Mouse (Mus musculus): ENCODE data around the gene OR5BS1P.

Gene OR5BS1P

DNA sequence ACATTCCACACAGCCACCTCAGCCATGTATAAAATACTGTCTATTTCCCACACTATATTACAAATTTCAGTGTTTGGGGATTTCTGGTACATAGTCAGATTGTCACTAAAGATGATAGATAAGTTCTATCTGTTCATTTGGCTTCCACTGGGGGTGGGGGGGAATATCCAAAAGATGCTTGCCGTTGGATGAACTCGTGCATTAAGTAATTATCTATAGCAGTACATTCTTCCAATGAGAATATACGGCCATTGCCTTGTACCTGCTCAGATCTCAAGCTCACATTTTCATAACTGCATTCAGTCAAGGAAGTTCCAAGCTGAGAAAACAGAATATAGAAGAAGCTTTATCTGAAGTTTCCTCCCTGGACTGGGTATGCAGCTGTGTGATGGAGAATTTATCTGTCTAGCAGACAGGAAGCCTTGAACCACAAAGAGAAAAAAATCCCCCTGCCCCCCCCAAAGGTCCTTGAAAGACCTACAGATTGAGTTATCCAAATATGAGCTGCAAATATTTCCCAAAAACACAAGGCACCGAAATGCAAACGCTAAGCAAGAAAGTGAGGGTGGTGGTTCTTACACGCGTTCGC, 16.8 kb downstream of the OR5BS1P start:
- no peak for TF ChIP-seq GATA4 (IDR thresholded peaks at IDR 0.05; ENCODE audit: insufficient replicate concordance, low read length)

DNA sequence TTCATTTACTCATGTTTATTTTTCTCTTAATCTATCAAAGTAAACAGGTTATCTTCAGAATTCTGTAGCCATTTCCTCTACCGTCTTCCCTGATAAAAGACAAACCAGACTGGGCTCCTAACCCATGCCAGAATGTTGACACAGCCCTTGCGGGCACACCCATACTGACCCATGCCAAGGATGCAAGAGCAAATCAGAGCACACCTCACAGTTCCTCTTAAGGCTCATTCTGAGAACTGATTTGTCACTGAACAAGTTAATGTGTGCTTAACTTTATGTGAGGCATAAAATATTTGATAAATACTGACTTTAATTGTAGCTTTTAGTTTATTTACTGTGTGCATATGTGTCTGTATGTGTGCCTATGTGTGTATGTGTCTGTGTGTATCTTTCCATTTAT, 21.6 kb downstream of the OR5BS1P start:
- TF ChIP-seq GATA4 (IDR thresholded peaks at IDR 0.05; ENCODE audit: insufficient replicate concordance, low read length) = no peak

DNA sequence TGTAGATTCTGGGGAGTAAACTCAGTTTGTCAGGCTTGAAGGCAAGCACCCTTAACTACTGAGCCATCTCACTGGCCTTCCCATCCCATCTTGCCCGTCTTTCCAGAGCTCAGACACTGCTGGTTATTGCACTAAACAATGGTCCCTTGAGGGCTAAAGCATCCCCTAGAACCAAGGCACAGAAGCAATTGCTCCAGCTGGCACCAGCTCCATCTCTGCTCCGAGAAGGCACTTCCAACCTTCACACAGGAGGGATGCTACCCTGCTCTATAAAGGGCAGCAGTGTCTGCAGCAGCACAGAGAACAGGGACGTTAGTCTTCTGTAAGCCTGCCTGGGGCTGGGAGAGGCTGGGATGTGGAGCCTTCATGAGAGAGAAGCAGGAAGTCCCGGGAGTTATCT, 22.4 kb downstream of the OR5BS1P start, which contains the start of gene Olfr279:
Gene Olfr279 (plus strand): TSS at position 301 of the 400 bp plus-strand sequence.
- no peak for TF ChIP-seq GATA4 (IDR thresholded peaks at IDR 0.05; ENCODE audit: insufficient replicate concordance, low read length)

DNA sequence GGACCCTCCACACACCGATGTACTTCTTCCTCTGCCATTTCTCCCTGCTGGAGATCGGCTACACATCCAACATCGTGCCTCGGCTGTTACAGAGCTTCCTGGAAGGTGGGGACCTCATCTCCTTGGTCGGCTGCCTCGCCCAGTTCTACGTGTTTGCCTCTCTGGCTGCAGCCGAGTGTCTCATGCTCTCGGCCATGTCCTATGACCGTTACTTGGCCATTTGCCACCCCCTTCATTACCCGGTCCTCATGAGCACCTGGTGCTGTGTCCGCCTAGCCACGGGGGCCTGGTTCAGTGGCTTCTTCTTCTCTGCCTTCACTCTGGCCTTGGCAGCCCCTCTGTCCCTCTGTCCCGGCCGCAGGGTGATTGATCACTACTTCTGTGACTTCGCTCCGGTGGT, 27.9 kb downstream of the OR5BS1P start:
- no peak for TF ChIP-seq GATA4 (IDR thresholded peaks at IDR 0.05; ENCODE audit: insufficient replicate concordance, low read length)

DNA sequence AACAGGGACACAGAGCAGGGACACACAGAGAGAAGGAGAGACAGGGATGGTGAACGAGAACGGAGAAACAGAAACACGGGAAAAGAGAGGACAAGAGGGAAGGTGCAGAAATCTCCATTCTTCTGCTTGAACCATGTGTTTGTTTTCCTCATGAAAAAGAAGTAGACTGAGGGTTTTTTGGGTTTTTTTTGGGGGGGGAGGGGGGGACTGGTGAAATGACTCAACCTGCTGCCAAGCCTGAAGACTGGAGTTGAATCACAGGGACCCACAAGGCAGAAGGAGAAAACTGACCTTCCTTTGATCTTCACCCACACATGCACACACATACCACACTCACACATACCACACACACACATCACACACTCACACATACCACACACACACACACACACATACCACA, 33.6 kb downstream of the OR5BS1P start:
- TF ChIP-seq GATA4 (IDR thresholded peaks at IDR 0.05; ENCODE audit: insufficient replicate concordance, low read length) = no peak

DNA sequence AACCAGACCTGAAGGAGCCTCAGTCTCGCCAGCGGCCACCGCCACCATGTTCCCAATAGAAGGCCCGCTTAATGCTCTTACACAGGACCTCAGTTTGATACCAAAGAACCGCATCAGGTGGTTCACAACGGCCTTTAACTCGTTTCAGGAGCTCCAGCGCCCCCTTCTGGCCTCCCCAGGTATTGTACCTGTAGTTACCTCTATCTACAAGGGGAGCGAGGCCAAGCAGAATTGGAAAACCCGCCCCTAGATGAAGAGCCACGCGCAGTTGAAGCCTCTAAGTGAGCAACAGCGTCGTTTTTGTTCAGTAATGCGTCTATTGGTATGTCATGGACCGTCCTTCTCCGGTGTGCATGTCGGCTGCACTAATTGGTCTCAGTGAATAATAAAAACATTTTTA, 34.8 kb downstream of the OR5BS1P start:
- no peak for TF ChIP-seq GATA4 (IDR thresholded peaks at IDR 0.05; ENCODE audit: insufficient replicate concordance, low read length)

DNA sequence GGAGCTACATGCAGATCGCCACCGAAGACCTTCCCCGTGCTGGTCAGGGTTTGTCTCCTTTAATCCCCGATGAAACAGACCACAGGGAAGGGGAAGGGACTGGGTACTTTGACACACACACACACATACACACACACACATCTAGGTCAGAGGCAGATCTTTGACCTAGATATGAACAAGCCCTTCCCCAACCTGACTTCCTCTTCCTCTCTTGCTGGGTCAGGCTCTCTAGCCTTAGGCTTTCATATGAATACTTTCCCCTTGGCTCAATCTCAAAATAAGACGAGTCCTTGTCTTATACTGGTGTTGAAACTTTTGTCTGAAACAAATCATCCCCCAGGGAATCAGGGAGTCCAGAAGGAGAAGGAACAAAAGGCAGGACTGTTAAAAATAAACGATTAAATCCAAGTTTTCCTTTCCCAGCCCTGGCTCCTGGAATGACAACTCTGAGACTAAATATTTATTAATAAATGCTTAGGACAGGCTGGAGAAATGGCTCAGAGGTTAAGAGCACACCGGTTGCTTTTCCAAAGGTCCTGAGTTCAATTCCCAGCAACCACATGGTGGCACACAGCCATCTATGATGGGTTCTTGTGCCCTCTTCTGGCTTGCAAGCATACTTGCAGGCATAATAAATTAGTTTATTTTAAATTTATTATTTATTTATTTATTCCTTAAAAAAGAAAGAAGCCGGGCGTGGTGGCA, 36.7 kb downstream of the OR5BS1P start:
- TF ChIP-seq GATA4 (IDR thresholded peaks at IDR 0.05; ENCODE audit: insufficient replicate concordance, low read length) = no peak

DNA sequence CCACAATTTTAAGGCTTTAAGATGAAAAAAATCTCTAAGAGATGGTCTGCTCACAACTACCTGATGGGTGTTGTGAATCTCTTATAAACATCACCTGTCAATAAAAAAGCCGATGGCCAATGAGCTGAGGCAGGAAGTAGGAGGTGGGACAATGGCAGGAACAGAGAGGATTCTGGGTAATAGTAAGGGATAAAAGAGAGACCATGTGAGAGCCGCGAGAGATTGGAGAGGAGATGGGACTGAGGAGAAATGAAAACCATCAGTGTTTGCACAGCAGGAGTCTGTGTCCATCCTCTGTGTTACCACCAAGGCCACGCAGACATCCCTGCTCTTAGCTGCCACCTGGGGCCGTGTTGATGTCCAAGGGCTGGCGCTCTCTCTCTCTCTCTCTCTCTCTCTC, 37.6 kb downstream of the OR5BS1P start:
- TF ChIP-seq GATA4 (IDR thresholded peaks at IDR 0.05; ENCODE audit: insufficient replicate concordance, low read length) = no peak

DNA sequence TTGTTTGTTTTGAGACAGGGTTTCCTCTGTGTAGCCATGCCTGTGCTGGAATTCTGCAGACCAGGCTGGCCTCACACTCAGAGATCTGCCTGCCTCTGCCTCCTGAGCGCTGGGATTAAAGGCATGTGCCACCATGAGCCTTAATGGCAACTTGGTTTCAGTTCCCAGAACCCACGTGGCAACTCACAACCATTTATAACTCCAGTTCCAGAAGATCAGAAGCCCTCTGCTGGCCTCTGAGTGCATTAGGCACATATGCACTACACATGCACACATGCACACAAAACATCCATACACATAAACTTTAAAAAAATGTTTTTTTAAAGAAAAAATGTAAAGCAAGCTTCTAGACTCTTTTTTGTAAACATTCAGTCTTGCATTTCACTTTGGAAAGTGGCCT, 39.7 kb downstream of the OR5BS1P start:
- TF ChIP-seq GATA4 (IDR thresholded peaks at IDR 0.05; ENCODE audit: insufficient replicate concordance, low read length) = no peak

DNA sequence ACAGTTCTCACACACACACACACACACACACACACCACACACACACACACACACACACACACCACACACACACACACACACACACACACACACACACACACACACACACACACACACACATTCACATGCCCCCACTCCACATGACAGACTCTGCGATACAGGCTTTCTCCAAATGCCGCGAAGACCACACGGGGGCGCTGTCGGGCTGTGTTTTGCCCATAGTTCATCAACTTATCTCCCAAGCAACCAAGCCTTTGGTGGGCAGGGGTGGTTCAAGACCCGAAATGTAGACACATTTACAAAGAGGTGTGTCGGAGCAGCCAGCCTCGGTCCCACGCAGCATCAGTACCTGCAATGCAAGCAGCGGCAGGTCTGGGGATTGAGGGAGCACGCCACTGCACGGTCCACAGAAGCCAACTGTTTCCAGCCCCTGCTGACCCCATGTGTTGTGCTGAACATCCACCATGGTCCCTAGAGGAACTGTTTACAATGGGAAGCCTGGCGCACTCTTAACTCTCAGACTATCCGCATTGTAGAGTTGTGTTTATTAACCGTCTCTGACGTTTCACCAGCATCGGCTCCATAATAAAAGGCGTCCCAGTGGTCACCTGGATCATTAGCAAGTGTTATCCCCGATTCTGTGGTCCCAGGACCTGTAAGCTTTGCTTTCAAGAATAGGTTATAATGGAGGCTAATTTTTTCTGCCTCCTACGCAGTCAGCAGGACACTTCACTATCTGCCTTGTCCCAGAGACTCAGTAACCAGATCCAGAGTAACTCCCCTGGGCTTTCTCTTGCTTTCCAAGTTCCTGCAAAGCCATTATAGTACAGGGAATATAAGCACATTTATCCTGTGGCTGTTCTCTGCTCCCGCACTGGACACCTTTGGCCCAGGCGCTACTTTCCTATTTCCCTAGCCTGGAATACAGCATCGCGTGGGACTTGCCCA, 41.0 kb downstream of the OR5BS1P start:
- no peak for TF ChIP-seq GATA4 (IDR thresholded peaks at IDR 0.05; ENCODE audit: insufficient replicate concordance, low read length)

DNA sequence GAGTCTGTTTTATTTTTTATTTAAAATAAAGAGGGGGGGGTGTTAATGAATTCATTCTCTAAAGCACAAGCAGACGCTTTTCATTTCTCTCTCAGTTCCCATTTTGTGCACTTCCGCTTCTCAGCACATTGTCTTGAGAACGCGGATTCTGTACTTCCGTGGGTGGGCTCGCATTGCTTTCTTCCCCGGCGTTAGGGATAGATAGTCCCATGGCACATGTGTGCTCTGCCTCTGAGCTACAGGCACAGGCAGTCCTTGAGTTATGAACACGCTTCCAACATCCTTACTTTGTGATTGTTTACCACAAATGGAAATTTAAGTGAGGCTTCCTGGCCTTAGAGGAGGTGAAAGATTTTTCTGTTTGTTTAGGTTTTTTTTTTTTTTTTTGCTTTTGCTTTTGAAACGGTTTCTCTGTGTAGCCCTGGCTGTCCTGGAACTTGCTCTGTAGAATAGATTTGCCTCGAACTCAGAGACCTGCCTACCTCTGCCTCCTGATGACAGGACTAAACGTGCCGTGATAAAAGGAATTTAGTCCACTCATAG, 41.8 kb downstream of the OR5BS1P start:
- TF ChIP-seq GATA4 (IDR thresholded peaks at IDR 0.05; ENCODE audit: insufficient replicate concordance, low read length) = no peak

DNA sequence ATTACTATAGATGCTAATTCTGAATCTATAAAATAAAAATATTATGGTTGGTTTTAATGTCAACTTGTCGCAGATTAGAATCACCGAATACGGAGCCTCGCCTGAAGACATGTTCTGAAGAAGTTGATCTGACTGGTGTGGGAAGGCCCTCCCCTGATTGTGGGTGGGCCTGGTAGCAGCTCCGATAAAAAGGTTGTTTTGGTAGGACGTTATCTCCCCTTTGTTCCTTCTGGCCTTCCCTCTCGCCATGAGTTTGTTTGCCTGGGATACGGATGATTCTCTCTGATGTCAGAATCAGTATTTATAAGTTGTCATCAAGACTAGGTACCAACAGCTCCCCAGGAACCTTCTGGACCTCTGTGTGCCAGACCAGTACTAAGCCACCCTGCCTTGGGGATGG, 42.5 kb downstream of the OR5BS1P start:
- TF ChIP-seq GATA4 (IDR thresholded peaks at IDR 0.05; ENCODE audit: insufficient replicate concordance, low read length) = no peak

DNA sequence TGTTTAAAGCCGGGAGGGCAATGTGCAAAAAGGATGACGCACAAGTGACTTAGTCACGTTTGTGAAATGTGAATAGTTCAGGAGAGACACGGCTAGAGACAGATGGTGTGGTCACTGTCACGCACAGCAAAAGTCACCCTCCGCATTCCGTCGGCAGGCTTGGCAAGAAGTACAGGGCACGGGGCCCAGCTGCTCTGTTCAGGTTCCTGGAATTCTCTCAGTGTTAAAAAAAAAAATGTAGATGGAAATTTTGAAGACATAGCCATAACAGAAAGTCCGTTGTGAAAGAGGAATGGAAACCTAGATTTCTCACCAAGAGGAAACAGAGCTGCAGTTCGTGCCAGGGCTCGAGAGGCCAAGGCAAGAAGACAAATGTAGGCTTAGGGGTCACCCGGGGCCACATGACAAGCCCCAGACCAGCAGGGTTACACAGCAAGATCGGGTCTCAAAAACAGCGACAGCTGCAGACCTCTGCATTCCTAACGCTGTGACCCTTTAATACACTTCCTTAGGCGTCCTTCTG, 43.2 kb downstream of the OR5BS1P start:
- no peak for TF ChIP-seq GATA4 (IDR thresholded peaks at IDR 0.05; ENCODE audit: insufficient replicate concordance, low read length)

DNA sequence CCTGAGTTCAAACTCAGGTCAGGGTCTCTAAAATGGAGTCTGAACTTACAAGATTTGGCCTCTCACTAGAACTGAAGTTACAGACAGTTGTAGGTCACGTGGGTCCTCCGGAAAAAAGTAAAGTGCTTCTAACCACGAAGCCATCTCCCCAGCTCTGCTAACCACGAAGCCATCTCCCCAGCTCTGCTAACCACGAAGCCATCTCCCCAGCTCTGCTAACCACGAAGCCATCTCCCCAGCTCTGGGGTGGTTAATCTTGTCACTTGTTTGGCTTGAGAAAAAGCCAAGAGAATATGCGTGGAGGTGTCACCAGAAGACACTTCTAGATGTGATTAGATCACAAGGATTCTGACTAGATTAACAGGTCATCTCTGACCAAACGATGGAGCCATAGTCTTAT, 44.5 kb downstream of the OR5BS1P start:
- no peak for TF ChIP-seq GATA4 (IDR thresholded peaks at IDR 0.05; ENCODE audit: insufficient replicate concordance, low read length)

Measured in liver, adult (tissue).